In genomic region chr15:85564966-85565365, GRCm38 (mm10) we compare ENCODE assay signal across 18 mouse cellular contexts. TPM values are rescaled to one million over a fixed set of nuclear protein-coding genes. Genes with fewer than 3 reads are reported as not detected.
DNase-seq lines count a peak whose midpoint lies in the region; ATAC-seq and TF ChIP-seq lines count a peak whose summit lies in the region.
"Had no signal": no experiment of that assay in that cellular context is flagged by ENCODE, and none has a peak within 500 bp of the region (broad histone marks: within the 10 kb centered on the region; RNA-seq: fewer than 3 reads in every experiment).

No protein-coding gene starts in this region.

- TF ChIP-seq POLR2A in brain, embryonic 14.5 days (IDR thresholded peaks at IDR 0.05; ENCODE audit: borderline replicate concordance, extremely low read depth, insufficient read depth, insufficient read length, poor library complexity, severe bottlenecking) = no peak

- H3K4me2 ChIP-seq in hindbrain, embryonic 15.5 days = no peak overlapping the region
- H3K4me2 ChIP-seq in hindbrain, embryonic 14.5 days (replicated peaks) = no peak overlapping the region
- H3K4me2 ChIP-seq in midbrain, postnatal 0 days (ENCODE audit: low read depth, low read length, poor library complexity, severe bottlenecking) = no peak overlapping the region
- H3K4me2 ChIP-seq in midbrain, embryonic 11.5 days = no peak overlapping the region
- no peak overlapping the region for H3K4me2 ChIP-seq in neural tube, embryonic 13.5 days
- H3K4me2 ChIP-seq: heart, embryonic 12.5 days had no signal

- DNase-seq in hindbrain, embryonic 14.5 days (ENCODE audit: low spot score) = no peak
- DNase-seq in midbrain, postnatal 0 days (ENCODE audit: low spot score) = peak; percentile 62
- DNase-seq in midbrain, embryonic 11.5 days (ENCODE audit: low spot score, missing footprints) = no peak
- peak; percentile 35 for DNase-seq in brain, embryonic 14.5 days (ENCODE audit: low read depth)
- no peak for DNase-seq in urinary bladder, postnatal 4 days (ENCODE audit: low spot score in 2 of 2)
- DNase-seq: adrenal gland, adult 8-10 months; cerebellum, adult 11-12 months; cerebellum, adult 9-11 months; gastrocnemius, adult 2 months; gastrocnemius, postnatal 25 days had no signal

- no peak for TF ChIP-seq CTCF in midbrain, postnatal 0 days (IDR thresholded peaks at IDR 0.05)
- no peak for TF ChIP-seq CTCF in brain, embryonic 14.5 days (IDR thresholded peaks at IDR 0.05; ENCODE audit: borderline replicate concordance, extremely low read depth, insufficient read depth, insufficient read length)

- peak; percentile 11; the same call in 1 of the 2 replicates for ATAC-seq in hindbrain, embryonic 15.5 days (ENCODE audit: low FRiP score, low read depth)
- no peak for ATAC-seq in hindbrain, embryonic 14.5 days (ENCODE audit: low FRiP score)
- peak; percentile 52; the same call in 1 of the 2 replicates for ATAC-seq in midbrain, postnatal 0 days (ENCODE audit: low FRiP score)
- no peak for ATAC-seq in midbrain, embryonic 11.5 days (ENCODE audit: low FRiP score)
- ATAC-seq in neural tube, embryonic 13.5 days (ENCODE audit: low read depth) = 0 out of 2 replicates have a peak, but pooled peaks have one; percentile 20
- ATAC-seq: forebrain, embryonic 16.5 days; inflammation-experienced regulatory T-cells, adult 6 months; intestine, postnatal 0 days had no signal

- no peaks in the 10 kb centered on the region for H3K36me3 ChIP-seq in hindbrain, embryonic 15.5 days
- no peaks in the 10 kb centered on the region for H3K36me3 ChIP-seq in hindbrain, embryonic 14.5 days (replicated peaks; ENCODE audit: control insufficient read depth, insufficient read depth)
- H3K36me3 ChIP-seq in midbrain, postnatal 0 days (ENCODE audit: insufficient read depth, low read length) = no peaks in the 10 kb centered on the region
- H3K36me3 ChIP-seq in midbrain, embryonic 11.5 days (ENCODE audit: control insufficient read depth, insufficient read depth, low read length) = no peaks in the 10 kb centered on the region
- H3K36me3 ChIP-seq in neural tube, embryonic 13.5 days = no peaks in the 10 kb centered on the region
- H3K36me3 ChIP-seq: embryonic facial prominence, embryonic 10.5 days; heart, embryonic 12.5 days had no signal

- peaks cover 29% of the 10 kb centered on the region for H3K4me1 ChIP-seq in hindbrain, embryonic 15.5 days (replicated peaks)
- peaks cover 6% of the 10 kb centered on the region; the same call in 1 of the 2 replicates for H3K4me1 ChIP-seq in hindbrain, embryonic 14.5 days (replicated peaks; ENCODE audit: control insufficient read depth, insufficient read depth, low read length)
- no peaks in the 10 kb centered on the region for H3K4me1 ChIP-seq in midbrain, postnatal 0 days (ENCODE audit: insufficient read depth, low read length)
- peaks cover 7% of the 10 kb centered on the region for H3K4me1 ChIP-seq in midbrain, embryonic 11.5 days (ENCODE audit: control insufficient read depth, insufficient read depth, low read length)
- H3K4me1 ChIP-seq in neural tube, embryonic 13.5 days (replicated peaks) = peaks cover 60% of the 10 kb centered on the region

- no peaks in the 10 kb centered on the region for H3K27me3 ChIP-seq in hindbrain, embryonic 15.5 days
- no peaks in the 10 kb centered on the region for H3K27me3 ChIP-seq in hindbrain, embryonic 14.5 days (ENCODE audit: control insufficient read depth, insufficient read depth, low read length)
- H3K27me3 ChIP-seq in midbrain, postnatal 0 days (ENCODE audit: insufficient read depth, low read length) = no peaks in the 10 kb centered on the region
- no peaks in the 10 kb centered on the region for H3K27me3 ChIP-seq in midbrain, embryonic 11.5 days (ENCODE audit: control insufficient read depth, insufficient read depth, low read length)
- no peaks in the 10 kb centered on the region for H3K27me3 ChIP-seq in neural tube, embryonic 13.5 days

- 0 out of 2 replicates have a peak overlapping the region, but pooled peaks have one; percentile 16 for H3K27ac ChIP-seq in hindbrain, embryonic 15.5 days (replicated peaks)
- no peak overlapping the region for H3K27ac ChIP-seq in hindbrain, embryonic 14.5 days
- H3K27ac ChIP-seq in midbrain, postnatal 0 days (ENCODE audit: low read depth, low read length) = no peak overlapping the region
- no peak overlapping the region for H3K27ac ChIP-seq in midbrain, embryonic 11.5 days (ENCODE audit: low read depth, low read length)
- no peak overlapping the region; the same call in 1 of the 2 replicates for H3K27ac ChIP-seq in neural tube, embryonic 13.5 days (replicated peaks)
- H3K27ac ChIP-seq: embryonic facial prominence, embryonic 10.5 days; gastrocnemius, adult 2 months had no signal

- H3K9ac ChIP-seq in hindbrain, embryonic 15.5 days = no peak overlapping the region
- no peak overlapping the region for H3K9ac ChIP-seq in hindbrain, embryonic 14.5 days
- no peak overlapping the region for H3K9ac ChIP-seq in midbrain, postnatal 0 days (replicated peaks; ENCODE audit: low read length, poor library complexity, severe bottlenecking)
- no peak overlapping the region for H3K9ac ChIP-seq in midbrain, embryonic 11.5 days (ENCODE audit: low read length)
- no peak overlapping the region for H3K9ac ChIP-seq in neural tube, embryonic 13.5 days
- H3K9ac ChIP-seq: heart, embryonic 12.5 days had no signal

- no peaks in the 10 kb centered on the region for H3K9me3 ChIP-seq in hindbrain, embryonic 15.5 days
- H3K9me3 ChIP-seq in hindbrain, embryonic 14.5 days (ENCODE audit: control insufficient read depth, low read length) = no peaks in the 10 kb centered on the region
- H3K9me3 ChIP-seq in midbrain, postnatal 0 days (ENCODE audit: low read length) = no peaks in the 10 kb centered on the region
- no peaks in the 10 kb centered on the region for H3K9me3 ChIP-seq in midbrain, embryonic 11.5 days (ENCODE audit: control insufficient read depth, low read length)
- peaks cover 6% of the 10 kb centered on the region; the same call in 1 of the 2 replicates for H3K9me3 ChIP-seq in neural tube, embryonic 13.5 days
- H3K9me3 ChIP-seq: embryonic facial prominence, embryonic 10.5 days had no signal

- 47% methylated on average over 5 of the region's 5 CpGs for WGBS in hindbrain, embryonic 15.5 days
- WGBS in hindbrain, embryonic 14.5 days = 65% methylated on average over 5 of the region's 5 CpGs
- 70% methylated on average over 5 of the region's 5 CpGs for WGBS in midbrain, postnatal 0 days
- WGBS in midbrain, embryonic 11.5 days = 89% methylated on average over 5 of the region's 5 CpGs
- WGBS in neural tube, embryonic 13.5 days = 68% methylated on average over 5 of the region's 5 CpGs

- no peak overlapping the region for H3K4me3 ChIP-seq in hindbrain, embryonic 15.5 days
- H3K4me3 ChIP-seq in hindbrain, embryonic 14.5 days (replicated peaks; ENCODE audit: low read length) = no peak overlapping the region
- H3K4me3 ChIP-seq in midbrain, postnatal 0 days (ENCODE audit: low read depth, low read length) = no peak overlapping the region
- H3K4me3 ChIP-seq in midbrain, embryonic 11.5 days (ENCODE audit: low read depth, low read length) = no peak overlapping the region
- H3K4me3 ChIP-seq in neural tube, embryonic 13.5 days = no peak overlapping the region
- H3K4me3 ChIP-seq: embryonic facial prominence, embryonic 10.5 days; gastrocnemius, adult 2 months; heart, embryonic 12.5 days had no signal

RNA-seq across cellular contexts. Expression of gene Wnt7b, which starts 17.3 kb away (rescaled TPM):
- 28.8 and 42.8 TPM in 2 replicates for polyA plus RNA-seq in hindbrain, embryonic 15.5 days (2015; fragmentation: Nextera tagmentation; extraction: Ambion mirVana)
- polyA plus RNA-seq in hindbrain, embryonic 14.5 days (2014; fragmentation: Nextera tagmentation; extraction: Ambion mirVana) = 28.1 and 30.8 TPM in 2 replicates
- total RNA-seq in midbrain, postnatal 0 days (2014; rRNA removed) = 26.3 and 34.3 TPM in 2 replicates
- polyA plus RNA-seq in midbrain, postnatal 0 days (2015; fragmentation: Nextera tagmentation; extraction: Ambion mirVana) = 19.0 and 19.5 TPM in 2 replicates
- polyA plus RNA-seq in midbrain, embryonic 11.5 days (2014; fragmentation: Nextera tagmentation; extraction: Ambion mirVana) = 38.5 and 44.3 TPM in 2 replicates
- 56.4 and 72.5 TPM in 2 replicates for polyA plus RNA-seq in brain, embryonic 14.5 days (2012; rRNA removed)
- 34.2 and 37.7 TPM in 2 replicates for polyA plus RNA-seq in neural tube, embryonic 13.5 days (2015; fragmentation: Nextera tagmentation; extraction: Ambion mirVana)
- total RNA-seq: gastrocnemius, adult 2 months; gastrocnemius, postnatal 25 days; granulocyte monocyte progenitor cell, adult 5-6 weeks had no signal
- polyA plus RNA-seq: inflammation-experienced regulatory T-cells, adult 6 months had no signal

Comparison
In these comparisons a context has a peak if more than half of its experiments do, and no peak if none do; other contexts are left out.
1. ATAC-seq: peak in hindbrain, embryonic 15.5 days (single experiment), midbrain, postnatal 0 days (single experiment) and neural tube, embryonic 13.5 days (single experiment); none in hindbrain, embryonic 14.5 days (single experiment) and midbrain, embryonic 11.5 days (single experiment).
2. DNase-seq: peak in midbrain, postnatal 0 days (single experiment) and brain, embryonic 14.5 days (single experiment); none in hindbrain, embryonic 14.5 days (single experiment), midbrain, embryonic 11.5 days (single experiment) and urinary bladder, postnatal 4 days (0 of 2).